Mouse (Mus musculus) heart, embryonic 11.5 days (tissue): ENCODE data around the gene Bpnt1. TPM values are rescaled to one million over a fixed set of nuclear protein-coding genes. Genes with fewer than 3 reads are reported as not detected.

Source experiments
- ATAC-seq: fragments of 200-750 bp; cut with Nextera tagmentation; replicated peaks from 2 replicates; pipeline ENCODE4 v1.8.0; 2017; ENCODE audit warnings: moderate library complexity; ENCODE audit not compliant: insufficient number of reproducible peaks, low FRiP score, low TSS enrichment
- H3K27ac ChIP-seq: fragments of 300-500 bp; sonication (generic); 2 replicates; pipeline ENCODE4 v1.5.1; 2014; ENCODE audit warnings: mild to moderate bottlenecking, low read depth, low read length
- H3K27me3 ChIP-seq: fragments of 300-500 bp; sonication (generic); 2 replicates; pipeline ENCODE4 v1.6.1; 2014; ENCODE audit warnings: mild to moderate bottlenecking, low read length, mixed read lengths; ENCODE audit not compliant: control insufficient read depth, insufficient read depth
- H3K36me3 ChIP-seq: fragments of 300-500 bp; sonication (generic); 2 replicates; pipeline ENCODE4 v1.6.1; 2014; ENCODE audit warnings: mild to moderate bottlenecking, low read length, moderate library complexity, mixed read lengths; ENCODE audit not compliant: control insufficient read depth, insufficient read depth
- H3K4me1 ChIP-seq: fragments of 300-500 bp; sonication (generic); 2 replicates; pipeline ENCODE4 v1.6.1; 2014; ENCODE audit warnings: low read length; ENCODE audit not compliant: control insufficient read depth, insufficient read depth
- H3K4me2 ChIP-seq: fragments of 300-500 bp; sonication (generic); 2 replicates; pipeline ENCODE4 v1.6.1; 2014; ENCODE audit warnings: mild to moderate bottlenecking, moderate library complexity
- H3K4me3 ChIP-seq: fragments of 300-500 bp; sonication (generic); 2 replicates; pipeline ENCODE4 v1.5.1; 2014; ENCODE audit warnings: low read depth, low read length
- H3K9ac ChIP-seq: fragments of 300-500 bp; sonication (generic); 2 replicates; pipeline ENCODE4 v1.6.1; 2014; ENCODE audit warnings: mild to moderate bottlenecking, low read depth, low read length, moderate library complexity
- H3K9me3 ChIP-seq: fragments of 300-500 bp; sonication (generic); replicated peaks from 2 replicates; pipeline ENCODE4 v1.6.1; 2016; ENCODE audit warnings: low read length; ENCODE audit not compliant: control insufficient read depth
- WGBS: fragments of 180-500 bp; shearing (Covaris S2); extraction: QIAGEN DNeasy Blood & Tissue Kit; methylation state at CpG from one replicate; pipeline ENCODE4 v1.1.7; 2014; ENCODE audit not compliant: insufficient replicate concordance; 5-methylcytosine and 5-hydroxymethylcytosine counted together
- microRNA counts: library from miRNA; unstranded; fragments of <30 nt; microRNA quantifications from one replicate; lab custom pipeline; 2015
- microRNA-seq: library from miRNA; unstranded; fragments of <30 nt; microRNA quantifications from one replicate; pipeline ENCODE4, GENCODE M21; 2016; ENCODE audit warnings: borderline number of aligned reads
- polyA plus RNA-seq: library from polyadenylated mRNA; unstranded; fragments of >200 nt; fragmentation: Nextera tagmentation; extraction: Ambion mirVana; gene quantifications from 2 replicates; pipeline ENCODE4 v1.2.1, GENCODE M21; 2014

Bpnt1 gene
- polyA plus RNA-seq, 1 experiment from 2014 or later = 27.0 TPM

DNA sequence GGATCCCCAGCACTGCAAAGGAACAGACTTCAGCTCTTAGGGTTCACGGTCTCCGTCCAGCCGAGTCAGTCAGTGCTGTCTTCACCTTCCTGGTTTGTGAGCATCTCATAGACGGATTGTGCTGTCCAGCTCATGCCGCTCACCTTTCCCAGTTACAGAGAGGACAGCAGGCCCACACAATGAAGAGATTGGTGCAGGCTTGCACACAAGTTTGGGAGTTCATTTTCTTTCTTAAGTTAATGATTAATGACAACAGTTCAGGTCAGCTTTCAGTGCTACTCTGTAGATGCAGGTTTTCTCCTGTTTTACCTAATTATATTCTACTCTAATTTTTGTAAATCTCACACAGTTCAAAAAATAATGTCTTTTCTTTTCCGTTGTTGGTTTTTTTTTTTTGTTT is 38.0 kb downstream of the Bpnt1 start:
- ATAC-seq = no peak
- whole genome bisulfite sequencing = 93% methylated on average over 6 of the region's 6 CpGs

DNA sequence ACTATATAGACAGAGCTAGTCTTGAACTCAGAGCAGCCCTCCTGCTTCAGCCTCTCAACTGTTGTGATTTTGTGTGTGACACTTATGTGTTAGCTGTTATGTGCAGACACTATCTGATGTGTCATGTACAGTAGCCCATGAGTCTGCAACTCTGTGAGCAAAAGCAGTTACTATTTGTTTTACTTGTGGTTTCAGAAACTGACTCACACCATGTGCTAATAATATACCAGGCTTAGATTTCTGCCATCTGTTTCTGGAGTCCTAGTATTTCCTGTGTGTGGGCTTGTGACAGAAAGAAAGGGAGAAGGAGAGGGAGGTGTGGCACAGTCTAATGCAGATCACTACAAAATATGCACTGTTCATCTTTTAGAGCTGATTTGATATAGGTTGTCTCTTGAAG is 44.4 kb downstream of the Bpnt1 start:
- Histone ChIP-seq H3K9me3 (no peaks in the 10 kb centered on the region), H3K4me3 (no peak overlapping the region), H3K4me2 (no peak overlapping the region), H3K27me3 (no peaks in the 10 kb centered on the region), H3K36me3 (peaks cover 26% of the 10 kb centered on the region), H3K27ac (no peak overlapping the region), H3K9ac (no peak overlapping the region), H3K4me1 (no peaks in the 10 kb centered on the region)
- ATAC-seq = no peak

More for the DNA sequence above, 38.0 kb downstream of the Bpnt1 start:
- Histone ChIP-seq H3K4me2 (no peak overlapping the region), H3K4me3 (no peak overlapping the region), H3K4me1 (peaks cover 3% of the 10 kb centered on the region; the same call in 1 of the 2 replicates), H3K36me3 (peaks cover 18% of the 10 kb centered on the region), H3K27ac (no peak overlapping the region), H3K27me3 (no peaks in the 10 kb centered on the region), H3K9me3 (no peaks in the 10 kb centered on the region), H3K9ac (no peak overlapping the region)

DNA sequence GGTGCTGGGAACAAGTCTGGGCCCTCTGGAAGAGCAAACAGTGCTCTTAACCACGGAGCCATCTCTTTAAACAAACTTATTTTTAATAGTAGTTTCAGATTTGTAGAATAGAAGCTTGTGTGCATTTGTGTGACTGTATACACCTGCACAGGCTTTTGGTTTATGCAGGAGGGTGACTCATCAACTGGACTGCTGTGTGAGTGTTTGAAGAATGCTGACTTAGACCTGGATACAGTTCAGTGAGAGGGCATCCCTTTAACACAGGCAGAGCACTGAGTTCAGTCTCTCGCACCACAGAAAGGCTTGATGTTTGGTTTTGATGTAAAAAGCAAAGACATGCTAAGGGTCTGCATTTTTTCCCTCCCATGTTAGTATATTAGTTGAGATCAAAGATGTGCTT is 45.5 kb downstream of the Bpnt1 start:
- Histone ChIP-seq H3K36me3 (peaks cover 32% of the 10 kb centered on the region), H3K4me2 (no peak overlapping the region), H3K4me1 (no peaks in the 10 kb centered on the region), H3K9ac (no peak overlapping the region), H3K9me3 (no peaks in the 10 kb centered on the region), H3K4me3 (no peak overlapping the region), H3K27me3 (no peaks in the 10 kb centered on the region), H3K27ac (no peak overlapping the region)
- ATAC-seq = no peak
- WGBS = 89% methylated on average over 2 of the region's 2 CpGs

DNA sequence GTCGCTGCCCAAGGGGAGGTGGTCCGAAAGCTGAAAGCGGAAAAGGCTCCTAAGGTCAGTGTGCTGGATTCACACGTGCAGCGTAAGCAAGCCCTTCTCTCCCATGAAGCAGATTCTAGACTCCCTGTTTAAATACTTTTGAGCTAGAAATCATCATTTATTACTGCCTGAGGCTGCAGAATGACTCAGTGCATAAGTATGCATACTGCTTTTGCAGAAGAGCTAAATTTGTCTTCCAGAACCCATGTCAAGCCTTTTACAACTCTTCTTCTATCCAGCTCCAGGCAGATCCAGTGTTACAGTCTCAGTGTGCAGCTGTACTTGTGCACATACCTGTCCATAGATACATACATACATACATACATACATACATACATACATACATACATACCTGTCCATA is 69.7 kb downstream of the Bpnt1 start:
- Histone ChIP-seq H3K27me3 (no peaks in the 10 kb centered on the region), H3K4me3 (no peak overlapping the region), H3K9me3 (no peaks in the 10 kb centered on the region), H3K4me2 (no peak overlapping the region), H3K27ac (no peak overlapping the region), H3K4me1 (no peaks in the 10 kb centered on the region), H3K9ac (no peak overlapping the region), H3K36me3 (peaks cover 31% of the 10 kb centered on the region)
- no peak for ATAC-seq
- WGBS = 96% methylated on average over 5 of the region's 5 CpGs

DNA sequence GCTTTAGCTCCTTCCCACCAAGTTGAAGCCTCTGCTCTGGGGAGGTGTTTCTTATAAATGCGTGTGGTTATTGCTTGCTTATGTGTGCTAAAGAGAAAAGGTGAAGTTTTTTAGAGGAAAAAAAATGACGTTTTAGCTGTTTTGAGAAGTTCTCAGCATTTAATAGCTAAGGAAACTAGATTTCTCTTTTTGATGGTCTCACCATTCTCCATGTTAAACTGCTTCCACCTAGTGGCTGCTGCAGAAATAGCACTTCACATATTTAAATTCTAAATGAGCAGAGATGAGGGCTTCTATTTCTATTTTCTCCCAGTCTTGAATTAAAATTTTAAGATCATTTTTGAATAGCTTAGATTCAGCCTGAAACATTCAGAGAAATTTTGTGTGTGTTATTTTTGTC is 72.1 kb downstream of the Bpnt1 start:
- H3K9ac ChIP-seq = no peak overlapping the region
- peaks cover 40% of the 10 kb centered on the region for H3K36me3 ChIP-seq
- no peaks in the 10 kb centered on the region for H3K27me3 ChIP-seq
- H3K9me3 ChIP-seq = no peaks in the 10 kb centered on the region
- WGBS = 34% methylated on average over 2 of the region's 2 CpGs
- ATAC-seq = no peak
- no peak overlapping the region for H3K4me2 ChIP-seq
- H3K27ac ChIP-seq = no peak overlapping the region
- no peaks in the 10 kb centered on the region for H3K4me1 ChIP-seq
- no peak overlapping the region for H3K4me3 ChIP-seq

DNA sequence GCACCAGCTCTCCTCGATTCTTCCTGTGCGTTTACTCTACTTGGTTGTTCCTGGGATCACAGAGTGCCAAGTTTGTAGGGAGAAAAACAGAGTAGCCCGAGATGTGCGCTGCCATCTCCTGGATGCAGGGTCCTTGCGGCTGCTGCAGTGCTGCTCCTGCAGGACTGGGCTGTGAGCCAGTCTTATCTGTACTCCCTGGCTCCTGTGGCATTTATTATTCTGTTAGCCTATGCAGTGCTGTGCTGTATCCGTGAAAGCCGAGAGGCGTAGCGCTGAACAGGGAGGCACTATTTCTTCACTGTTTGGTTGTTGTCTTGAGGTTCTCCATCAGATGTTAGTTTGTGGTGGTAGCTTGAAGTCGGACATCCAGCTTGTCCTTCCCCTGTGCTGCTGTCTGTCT is 74.0 kb downstream of the Bpnt1 start:
- Histone ChIP-seq H3K9ac (no peak overlapping the region), H3K4me2 (no peak overlapping the region), H3K9me3 (no peaks in the 10 kb centered on the region), H3K27ac (no peak overlapping the region), H3K27me3 (no peaks in the 10 kb centered on the region), H3K4me1 (no peaks in the 10 kb centered on the region), H3K4me3 (no peak overlapping the region), H3K36me3 (peaks cover 44% of the 10 kb centered on the region)
- ATAC-seq = no peak
- WGBS = 83% methylated on average over 10 of the region's 10 CpGs

MicroRNAs encoded within 50 kb of the gene (microRNA counts, 519-probe panel; counts per million panel counts)
- microRNA mmu-miR-194 (lab: Ali Mortazavi, UCI) = 3,233 counts per million, percentile 13 among the panel's probes with 10 or more counts

Small RNA genes within 50 kb of the gene (microRNA-seq; reads per million reads assigned to microRNA genes)
- 53.4 reads per million, percentile 59 among the genes with 10 or more reads in this experiment for gene Mir194-1
- gene Mir215 = 326 reads per million, percentile 75 among the genes with 10 or more reads in this experiment

Other genes with a start within 250 kb of the Bpnt1 start
- 18.9 and 19.1 TPM in 2 replicates for gene Rab3gap2, start 128.0 kb upstream of the Bpnt1 start, polyA plus RNA-seq
- 34.9 and 44.0 TPM in 2 replicates for gene Iars2, start 2.8 kb upstream of the Bpnt1 start, polyA plus RNA-seq
- gene Eprs, start 30.9 kb downstream of the Bpnt1 start, polyA plus RNA-seq = 111 and 122 TPM in 2 replicates
- 3.9 and 5.0 TPM in 2 replicates for gene Slc30a10, start 122.7 kb downstream of the Bpnt1 start, polyA plus RNA-seq